Mouse (Mus musculus) liver, adult 2 months (tissue): ENCODE measurements at regions not wholly inside any gene's neighbourhood (a gene's known extent, or its start where the extent isn't known, plus 50 kb on each side); places are given as distances from the start of the nearest gene placed in this dataset.

Experiments used
- DNase-seq: peaks from one replicate; pipeline ENCODE4 v3.0.0-alpha.2; 2011; ENCODE audit warnings: low read depth, low spot score; ENCODE audit errors: extremely low read depth
- H3K27ac ChIP-seq: fragments of 200-500 bp; replicated peaks from 2 replicates; pipeline ENCODE4 v1.5.1; 2012; ENCODE audit warnings: low read depth, mild to moderate bottlenecking, control low read depth, inconsistent platforms, low read length; ENCODE audit not compliant: insufficient read depth
- H3K27me3 ChIP-seq: fragments of 200-500 bp; 2 replicates; pipeline ENCODE4 v1.6.1; 2012; ENCODE audit warnings: mild to moderate bottlenecking, moderate library complexity, low read length, inconsistent platforms; ENCODE audit not compliant: control insufficient read depth, insufficient read depth
- H3K36me3 ChIP-seq: fragments of 200-500 bp; 2 replicates; pipeline ENCODE4 v1.6.1; 2012; ENCODE audit warnings: low read length, inconsistent platforms; ENCODE audit not compliant: control insufficient read depth, insufficient read depth
- H3K4me1 ChIP-seq: fragments of 200-500 bp; 2 replicates; pipeline ENCODE4 v1.6.1; 2011; ENCODE audit warnings: low read length; ENCODE audit not compliant: control insufficient read depth, insufficient read depth
- H3K4me3 ChIP-seq: fragments of 200-500 bp; 2 replicates; pipeline ENCODE4 v1.5.1; 2011; ENCODE audit warnings: low read depth, mild to moderate bottlenecking, control low read depth, low read length, moderate library complexity; ENCODE audit not compliant: insufficient read depth
- H3K79me2 ChIP-seq: fragments of 200-500 bp; 2 replicates; pipeline ENCODE4 v1.6.1; 2012; ENCODE audit warnings: inconsistent platforms, mild to moderate bottlenecking, low read length, moderate library complexity; ENCODE audit not compliant: control insufficient read depth, insufficient read depth
- H3K9ac ChIP-seq: fragments of 200-500 bp; 2 replicates; pipeline ENCODE4 v1.6.1; 2012; ENCODE audit warnings: low read depth, mild to moderate bottlenecking, control low read depth, inconsistent platforms, low read length
- CTCF ChIP-seq: fragments of 200-500 bp; IDR thresholded peaks from 2 replicates; pipeline ENCODE4 v1.5.1; 2011; ENCODE audit warnings: low read depth, low read length, control low read depth
- POLR2A ChIP-seq: fragments of 200-500 bp; IDR thresholded peaks from 2 replicates; pipeline ENCODE4 v1.6.1; 2011; ENCODE audit warnings: low read length, control low read depth; ENCODE audit not compliant: insufficient read depth; ENCODE audit errors: extremely low read depth
- WGBS: fragments of 180-500 bp; shearing (Covaris S2); methylation state at CpG from one replicate; pipeline ENCODE4 v1.1.7; 2018; 5-methylcytosine and 5-hydroxymethylcytosine counted together

- no peak for TF ChIP-seq POLR2A
- no peak for TF ChIP-seq CTCF
- Histone ChIP-seq H3K36me3 (no peaks in the 10 kb centered on the region), H3K9ac (no peak overlapping the region), H3K27me3 (no peaks in the 10 kb centered on the region), H3K79me2 (no peaks in the 10 kb centered on the region), H3K4me1 (peaks cover 17% of the 10 kb centered on the region), H3K27ac (no peak overlapping the region), H3K4me3 (no peak overlapping the region)
- WGBS, result 100% methylated on average over 1 of the region's 1 CpGs
- DNase-seq, result no peak
Measured at GRCm38 (mm10) chr17:84034801-84035200, 152.9 kb downstream of the Zfp36l2 start.

GRCm38 (mm10) chr17:84032441-84032840 lies 155.3 kb downstream of the Zfp36l2 start:
- TF ChIP-seq CTCF (no peak), POLR2A (no peak)
- no peaks in the 10 kb centered on the region for H3K79me2 ChIP-seq
- peaks cover 7% of the 10 kb centered on the region; the same call in 1 of the 2 replicates for H3K4me1 ChIP-seq
- WGBS, result 92% methylated on average over 8 of the region's 8 CpGs
- H3K27ac ChIP-seq, result no peak overlapping the region
- H3K9ac ChIP-seq, result no peak overlapping the region
- DNase-seq, result no peak
- H3K27me3 ChIP-seq, result no peaks in the 10 kb centered on the region
- no peaks in the 10 kb centered on the region for H3K36me3 ChIP-seq
- no peak overlapping the region for H3K4me3 ChIP-seq

- no peak for TF ChIP-seq CTCF
- no peak for TF ChIP-seq POLR2A
- DNase-seq, result no peak
- no peak overlapping the region for H3K4me3 ChIP-seq
- H3K9ac ChIP-seq, result no peak overlapping the region
- WGBS, result 87% methylated on average over 4 of the region's 4 CpGs
- H3K4me1 ChIP-seq, result peaks cover 4% of the 10 kb centered on the region; the same call in 1 of the 2 replicates
- no peaks in the 10 kb centered on the region for H3K36me3 ChIP-seq
- H3K79me2 ChIP-seq, result no peaks in the 10 kb centered on the region
- no peaks in the 10 kb centered on the region for H3K27me3 ChIP-seq
- H3K27ac ChIP-seq, result no peak overlapping the region
Measured at GRCm38 (mm10) chr17:84031833-84032232, 155.9 kb downstream of the Zfp36l2 start.

GRCm38 (mm10) chr17:84031381-84031780 lies 156.4 kb downstream of the Zfp36l2 start:
- no peaks in the 10 kb centered on the region for H3K27me3 ChIP-seq
- H3K27ac ChIP-seq, result no peak overlapping the region
- no peak overlapping the region for H3K4me3 ChIP-seq
- no peaks in the 10 kb centered on the region for H3K36me3 ChIP-seq
- no peak for DNase-seq
- H3K9ac ChIP-seq, result no peak overlapping the region
- 92% methylated on average over 6 of the region's 6 CpGs for WGBS
- peaks cover 4% of the 10 kb centered on the region; the same call in 1 of the 2 replicates for H3K4me1 ChIP-seq
- TF ChIP-seq CTCF, result no peak
- TF ChIP-seq POLR2A, result no peak
- no peaks in the 10 kb centered on the region for H3K79me2 ChIP-seq

- TF ChIP-seq POLR2A (no peak), CTCF (peak; percentile 25; the same call in 1 of the 2 replicates)
- no peak overlapping the region for H3K4me3 ChIP-seq
- DNase-seq, result no peak
- H3K9ac ChIP-seq, result no peak overlapping the region
- peaks cover 4% of the 10 kb centered on the region; the same call in 1 of the 2 replicates for H3K4me1 ChIP-seq
- H3K27me3 ChIP-seq, result no peaks in the 10 kb centered on the region
- H3K79me2 ChIP-seq, result no peaks in the 10 kb centered on the region
- WGBS, result 88% methylated on average over 5 of the region's 5 CpGs
- H3K27ac ChIP-seq, result no peak overlapping the region
- no peaks in the 10 kb centered on the region for H3K36me3 ChIP-seq
Measured at GRCm38 (mm10) chr17:84030699-84031098, 157.0 kb downstream of the Zfp36l2 start.

- DNase-seq, result peak; percentile 34
- 26% methylated on average over 27 of the region's 27 CpGs for WGBS
Measured at GRCm38 (mm10) chr17:84028157-84028970, 159.4 kb downstream of the Zfp36l2 start.

More at GRCm38 (mm10) chr17:84028157-84028970, 159.4 kb downstream of the Zfp36l2 start:
- Histone ChIP-seq H3K9ac (no peak overlapping the region), H3K27ac (no peak overlapping the region), H3K36me3 (no peaks in the 10 kb centered on the region), H3K27me3 (no peaks in the 10 kb centered on the region), H3K4me1 (peaks cover 4% of the 10 kb centered on the region; the same call in 1 of the 2 replicates), H3K79me2 (no peaks in the 10 kb centered on the region), H3K4me3 (no peak overlapping the region)
- no peak for TF ChIP-seq POLR2A
- TF ChIP-seq CTCF, result peak; percentile 93
